Mouse (Mus musculus) gastrocnemius, adult 2 months (tissue): ENCODE data around the gene Btbd18. TPM values are rescaled to one million over a fixed set of nuclear protein-coding genes. Genes with fewer than 3 reads are reported as not detected.

ENCODE experiments used
- DNase-seq: peaks from one replicate; pipeline ENCODE4 v3.0.0; 2022
- H3K27ac ChIP-seq: fragments of 200-600 bp; 2 replicates; pipeline ENCODE4 v1.8.1; 2022; ENCODE audit warnings: mild to moderate bottlenecking
- H3K4me3 ChIP-seq: fragments of 200-600 bp; 2 replicates; pipeline ENCODE4 v1.8.1; 2022; ENCODE audit warnings: mild to moderate bottlenecking, moderate library complexity
- CTCF ChIP-seq: fragments of 200-600 bp; IDR thresholded peaks from 2 replicates; pipeline ENCODE4 v1.8.1; 2022; ENCODE audit warnings: antibody characterized with exemption, mild to moderate bottlenecking, moderate library complexity
- intact Hi-C: fragments of 180-260 bp; cut with DNase I; formaldehyde crosslinking; loops from one replicate; pipeline ENCODE4 v1.15.1; 2025
- total RNA-seq, 2 experiments: library from RNA; stranded (reverse); gene quantifications; 2 replicates each; pipeline ENCODE4 v1.2.3; 2021

Btbd18 gene
- total RNA-seq, 2 experiments from 2014 or later: not detected

- intact Hi-C loops: no loop called here
- no peak for TF ChIP-seq CTCF
- Histone ChIP-seq H3K27ac (peak overlapping the region; percentile 90), H3K4me3 (peak overlapping the region; percentile 47)
- DNase-seq: no peak
These were observed 24.9 kb upstream of the Btbd18 start for GRCm38 (mm10) chr2:84634006-84634405.

- Histone ChIP-seq H3K27ac (peak overlapping the region; percentile 90), H3K4me3 (peak overlapping the region; percentile 47)
- TF ChIP-seq CTCF: no peak
- intact Hi-C loops: loop anchor here (1.0 kb wide), 1 partner anchor 15 kb away; the partner anchor contains the start of gene Ctnnd1
- DNase-seq: peak; percentile 32
These were observed 23.9 kb upstream of the Btbd18 start for GRCm38 (mm10) chr2:84634934-84635482.

- no peak for TF ChIP-seq CTCF
- Histone ChIP-seq H3K4me3 (peak overlapping the region; percentile 47), H3K27ac (peak overlapping the region; percentile 90)
- peak; percentile 88 for DNase-seq
- intact Hi-C loops: loop anchor here (1.0 kb wide), 1 partner anchor 15 kb away; the partner anchor contains the start of gene Ctnnd1
These were observed 23.3 kb upstream of the Btbd18 start for GRCm38 (mm10) chr2:84635611-84636010.

GRCm38 (mm10) chr2:84636231-84636741 is 22.6 kb upstream of the Btbd18 start:
- Histone ChIP-seq H3K4me3 (peak overlapping the region; percentile 47), H3K27ac (peak overlapping the region; percentile 90)
- no peak for TF ChIP-seq CTCF
- intact Hi-C loops: no loop called here
- no peak for DNase-seq

- peak overlapping the region; percentile 47 for H3K4me3 ChIP-seq
- no peak for TF ChIP-seq CTCF
- H3K27ac ChIP-seq: peak overlapping the region; percentile 90
- intact Hi-C loops: no loop called here
- peak; percentile 31 for DNase-seq
These were observed 21.3 kb upstream of the Btbd18 start for GRCm38 (mm10) chr2:84637452-84638165.

- H3K4me3 ChIP-seq: peak overlapping the region; percentile 47
- no peak for DNase-seq
- intact Hi-C loops: no loop called here
- no peak for TF ChIP-seq CTCF
- peak overlapping the region; percentile 90 for H3K27ac ChIP-seq
These were observed 20.3 kb upstream of the Btbd18 start for GRCm38 (mm10) chr2:84638428-84639220.

- peak overlapping the region; percentile 24; the same call in 1 of the 2 replicates for H3K27ac ChIP-seq
- DNase-seq: no peak
- no peak overlapping the region for H3K4me3 ChIP-seq
- TF ChIP-seq CTCF: no peak
- intact Hi-C loops: no loop called here
These were observed 18.0 kb upstream of the Btbd18 start for GRCm38 (mm10) chr2:84640833-84641232.

GRCm38 (mm10) chr2:84646138-84646537 is 12.7 kb upstream of the Btbd18 start:
- no peak for DNase-seq
- intact Hi-C loops: no loop called here
- Histone ChIP-seq H3K27ac (peak overlapping the region; percentile 46; the same call in 1 of the 2 replicates), H3K4me3 (peak overlapping the region; percentile 87)
- no peak for TF ChIP-seq CTCF

- no peak for TF ChIP-seq CTCF
- peak overlapping the region; percentile 87 for H3K4me3 ChIP-seq
- no peak overlapping the region; the same call in 1 of the 2 replicates for H3K27ac ChIP-seq
- no peak for DNase-seq
- intact Hi-C loops: no loop called here
These were observed 11.8 kb upstream of the Btbd18 start for GRCm38 (mm10) chr2:84647051-84647568.

GRCm38 (mm10) chr2:84648369-84648768 is 10.5 kb upstream of the Btbd18 start:
- peak overlapping the region; percentile 98 for H3K27ac ChIP-seq
- intact Hi-C loops: no loop called here
- no peak for DNase-seq
- H3K4me3 ChIP-seq: peak overlapping the region; percentile 87
- TF ChIP-seq CTCF: no peak

GRCm38 (mm10) chr2:84649674-84650073 is 9.2 kb upstream of the Btbd18 start:
- DNase-seq: no peak
- Histone ChIP-seq H3K27ac (peak overlapping the region; percentile 98), H3K4me3 (peak overlapping the region; percentile 87)
- no peak for TF ChIP-seq CTCF
- intact Hi-C loops: loop anchor here (1.0 to 2.0 kb wide), 2 partner anchors 14 to 29 kb away; no protein-coding TSS in a partner anchor
